Mouse (Mus musculus): Measurements from ENCODE around the gene Tuba1b. TPM values are rescaled to one million over a fixed set of nuclear protein-coding genes. Genes with fewer than 3 reads are reported as not detected.

The Tuba1b gene
- total and polyA plus RNA-seq, 2 experiments from 2014 or later = 1,582 to 3,264 TPM

GRCm38 (mm10) chr15:98949607-98949892 lies 15.2 kb upstream of the Tuba1b start:
- DNase-seq (ENCODE audit: low spot score) = no peak
- H3K9me3 ChIP-seq (ENCODE audit: low read length) = no peaks in the 10 kb centered on the region

GRCm38 (mm10) chr15:98948857-98949606 lies 14.7 kb upstream of the Tuba1b start:
- 28% methylated on average over 6 of the region's 6 CpGs for WGBS
- no peak for TF ChIP-seq CTCF (IDR thresholded peaks at IDR 0.05)
- ATAC-seq (ENCODE audit: low FRiP score) (no peak), DNase-seq (ENCODE audit: low spot score) (peak; percentile 35)
- Histone ChIP-seq H3K9ac (replicated peaks; ENCODE audit: low read length, poor library complexity, severe bottlenecking) (peak overlapping the region; percentile 62), H3K27ac (ENCODE audit: low read depth, low read length) (peak overlapping the region; percentile 4; the same call in 1 of the 2 replicates), H3K4me2 (ENCODE audit: low read depth, low read length, poor library complexity, severe bottlenecking) (peak overlapping the region; percentile 88), H3K4me3 (ENCODE audit: low read depth, low read length) (peak overlapping the region; percentile 37), H3K9me3 (ENCODE audit: low read length) (no peaks in the 10 kb centered on the region), H3K36me3 (ENCODE audit: insufficient read depth, low read length) (peaks cover 13% of the 10 kb centered on the region; the same call in 1 of the 2 replicates), H3K27me3 (ENCODE audit: insufficient read depth, low read length) (no peaks in the 10 kb centered on the region), H3K4me1 (ENCODE audit: insufficient read depth, low read length) (0 out of 2 replicates have a peak, but pooled peaks cover 3% of the 10 kb centered on the region)

More at GRCm38 (mm10) chr15:98949607-98949892, 15.2 kb upstream of the Tuba1b start:
- Histone ChIP-seq H3K27ac (ENCODE audit: low read depth, low read length) (no peak overlapping the region), H3K4me2 (ENCODE audit: low read depth, low read length, poor library complexity, severe bottlenecking) (peak overlapping the region; percentile 88), H3K36me3 (ENCODE audit: insufficient read depth, low read length) (peaks cover 13% of the 10 kb centered on the region; the same call in 1 of the 2 replicates), H3K4me3 (ENCODE audit: low read depth, low read length) (peak overlapping the region; percentile 37), H3K9ac (replicated peaks; ENCODE audit: low read length, poor library complexity, severe bottlenecking) (peak overlapping the region; percentile 62), H3K4me1 (ENCODE audit: insufficient read depth, low read length) (0 out of 2 replicates have a peak, but pooled peaks cover 3% of the 10 kb centered on the region), H3K27me3 (ENCODE audit: insufficient read depth, low read length) (no peaks in the 10 kb centered on the region)
- WGBS = 16% methylated on average over 3 of the region's 3 CpGs
- ATAC-seq (ENCODE audit: low FRiP score) = no peak
- peak; percentile 21 for TF ChIP-seq CTCF (IDR thresholded peaks at IDR 0.05)

- 0 out of 2 replicates have a peak overlapping the region, but pooled peaks have one; percentile 7 for H3K27ac ChIP-seq (ENCODE audit: low read depth, low read length)
- ATAC-seq (ENCODE audit: low FRiP score) (no peak), DNase-seq (ENCODE audit: low spot score) (peak; percentile 21)
- TF ChIP-seq CTCF (IDR thresholded peaks at IDR 0.05) = no peak
- no peaks in the 10 kb centered on the region for H3K9me3 ChIP-seq (ENCODE audit: low read length)
- H3K9ac ChIP-seq (replicated peaks; ENCODE audit: low read length, poor library complexity, severe bottlenecking) = peak overlapping the region; percentile 62
- H3K36me3 ChIP-seq (ENCODE audit: insufficient read depth, low read length) = peaks cover 13% of the 10 kb centered on the region; the same call in 1 of the 2 replicates
- H3K4me2 ChIP-seq (ENCODE audit: low read depth, low read length, poor library complexity, severe bottlenecking) = peak overlapping the region; percentile 88
- H3K4me1 ChIP-seq (ENCODE audit: insufficient read depth, low read length) = 0 out of 2 replicates have a peak, but pooled peaks cover 3% of the 10 kb centered on the region
- peak overlapping the region; percentile 37; the same call in 1 of the 2 replicates for H3K4me3 ChIP-seq (ENCODE audit: low read depth, low read length)
- no peaks in the 10 kb centered on the region for H3K27me3 ChIP-seq (ENCODE audit: insufficient read depth, low read length)
Measured at GRCm38 (mm10) chr15:98948382-98948781, 14.0 kb upstream of the Tuba1b start.

GRCm38 (mm10) chr15:98947884-98948283 lies 13.5 kb upstream of the Tuba1b start:
- Histone ChIP-seq H3K27ac (ENCODE audit: low read depth, low read length) (0 out of 2 replicates have a peak overlapping the region, but pooled peaks have one; percentile 7), H3K4me2 (ENCODE audit: low read depth, low read length, poor library complexity, severe bottlenecking) (peak overlapping the region; percentile 88), H3K4me3 (ENCODE audit: low read depth, low read length) (peak overlapping the region; percentile 19; the same call in 1 of the 2 replicates), H3K27me3 (ENCODE audit: insufficient read depth, low read length) (no peaks in the 10 kb centered on the region), H3K9ac (replicated peaks; ENCODE audit: low read length, poor library complexity, severe bottlenecking) (no peak overlapping the region; the same call in 1 of the 2 replicates), H3K4me1 (ENCODE audit: insufficient read depth, low read length) (0 out of 2 replicates have a peak, but pooled peaks cover 3% of the 10 kb centered on the region), H3K36me3 (ENCODE audit: insufficient read depth, low read length) (peaks cover 13% of the 10 kb centered on the region; the same call in 1 of the 2 replicates), H3K9me3 (ENCODE audit: low read length) (no peaks in the 10 kb centered on the region)
- WGBS = 13% methylated on average over 3 of the region's 3 CpGs
- no peak for ATAC-seq (ENCODE audit: low FRiP score)
- peak; percentile 42 for DNase-seq (ENCODE audit: low spot score)
- no peak for TF ChIP-seq CTCF (IDR thresholded peaks at IDR 0.05)

GRCm38 (mm10) chr15:98943133-98943532 lies 8.8 kb upstream of the Tuba1b start:
- ATAC-seq (ENCODE audit: low FRiP score) (no peak), DNase-seq (ENCODE audit: low spot score) (no peak)
- H3K4me2 ChIP-seq (ENCODE audit: low read depth, low read length, poor library complexity, severe bottlenecking) = no peak overlapping the region
- H3K9ac ChIP-seq (replicated peaks; ENCODE audit: low read length, poor library complexity, severe bottlenecking) = no peak overlapping the region
- no peaks in the 10 kb centered on the region for H3K9me3 ChIP-seq (ENCODE audit: low read length)
- TF ChIP-seq CTCF (IDR thresholded peaks at IDR 0.05) = no peak
- no peak overlapping the region for H3K4me3 ChIP-seq (ENCODE audit: low read depth, low read length)
- 0 out of 2 replicates have a peak, but pooled peaks cover 3% of the 10 kb centered on the region for H3K4me1 ChIP-seq (ENCODE audit: insufficient read depth, low read length)
- 83% methylated on average over 4 of the region's 4 CpGs for WGBS
- H3K27me3 ChIP-seq (ENCODE audit: insufficient read depth, low read length) = no peaks in the 10 kb centered on the region
- H3K27ac ChIP-seq (ENCODE audit: low read depth, low read length) = no peak overlapping the region
- no peaks in the 10 kb centered on the region for H3K36me3 ChIP-seq (ENCODE audit: insufficient read depth, low read length)

GRCm38 (mm10) chr15:98942081-98942480 lies 7.7 kb upstream of the Tuba1b start:
- Histone ChIP-seq H3K27me3 (ENCODE audit: insufficient read depth, low read length) (no peaks in the 10 kb centered on the region), H3K36me3 (ENCODE audit: insufficient read depth, low read length) (no peaks in the 10 kb centered on the region), H3K9ac (replicated peaks; ENCODE audit: low read length, poor library complexity, severe bottlenecking) (no peak overlapping the region), H3K9me3 (ENCODE audit: low read length) (no peaks in the 10 kb centered on the region), H3K4me1 (ENCODE audit: insufficient read depth, low read length) (no peaks in the 10 kb centered on the region), H3K27ac (ENCODE audit: low read depth, low read length) (no peak overlapping the region), H3K4me2 (ENCODE audit: low read depth, low read length, poor library complexity, severe bottlenecking) (no peak overlapping the region), H3K4me3 (ENCODE audit: low read depth, low read length) (no peak overlapping the region)
- no peak for TF ChIP-seq CTCF (IDR thresholded peaks at IDR 0.05)
- ATAC-seq (ENCODE audit: low FRiP score) (no peak), DNase-seq (ENCODE audit: low spot score) (peak; percentile 43)
- WGBS = 68% methylated on average over 4 of the region's 4 CpGs
